Mouse (Mus musculus) thymus, postnatal 25 days (tissue): ENCODE measurements around the gene Asf1a.
"Not testable (repeated sequence)": the region's sequence is repeated elsewhere in the genome, so short reads cannot be mapped to it uniquely, and the experiment has no call there.

Experiments used
- DNase-seq: peaks from one replicate; pipeline ENCODE4 v3.0.0; 2022

Asf1a gene

GRCm38 (mm10) chr10:53596677-53597120 lies at the start of gene Asf1a:
Asf1a (plus strand) TSS chr10:53596757.
- peak; percentile 97 for DNase-seq

- no peak for DNase-seq
These were observed 34.6 kb upstream of the Asf1a start for GRCm38 (mm10) chr10:53562001-53562400.

- DNase-seq, result no peak
These were observed 31.0 kb upstream of the Asf1a start for GRCm38 (mm10) chr10:53565538-53565937.

- no peak for DNase-seq
These were observed 28.0 kb upstream of the Asf1a start for GRCm38 (mm10) chr10:53568531-53568930.

- DNase-seq, result no peak
These were observed 16.4 kb upstream of the Asf1a start for GRCm38 (mm10) chr10:53580137-53580536.

- no peak for DNase-seq
These were observed 15.9 kb upstream of the Asf1a start for GRCm38 (mm10) chr10:53580621-53581081.

- DNase-seq, result no peak
These were observed 15.5 kb upstream of the Asf1a start for GRCm38 (mm10) chr10:53581087-53581486.

GRCm38 (mm10) chr10:53585777-53586176 lies 10.8 kb upstream of the Asf1a start:
- no peak for DNase-seq

GRCm38 (mm10) chr10:53595744-53596676 lies 547 bp upstream of the Asf1a start:
- peak; percentile 19 for DNase-seq

- peak; percentile 66 for DNase-seq
These were observed 744 bp downstream of the Asf1a start for GRCm38 (mm10) chr10:53597121-53597881.

GRCm38 (mm10) chr10:53598821-53599220 lies 2.3 kb downstream of the Asf1a start:
- no peak for DNase-seq

- DNase-seq, result no peak
These were observed 8.8 kb downstream of the Asf1a start for GRCm38 (mm10) chr10:53605328-53605727.

- no peak for DNase-seq
These were observed 11.7 kb downstream of the Asf1a start for GRCm38 (mm10) chr10:53608274-53608673.

GRCm38 (mm10) chr10:53612172-53612571 lies 15.6 kb downstream of the Asf1a start:
- no peak for DNase-seq

GRCm38 (mm10) chr10:53613955-53614354 lies 17.4 kb downstream of the Asf1a start:
- DNase-seq, result no peak

GRCm38 (mm10) chr10:53615850-53616616 lies 19.5 kb downstream of the Asf1a start:
- DNase-seq, result no peak

GRCm38 (mm10) chr10:53629247-53629917 lies 32.8 kb downstream of the Asf1a start:
- DNase-seq, result peak; percentile 96

GRCm38 (mm10) chr10:53629918-53630250 lies 33.3 kb downstream of the Asf1a start:
- DNase-seq, result peak; percentile 93

- DNase-seq, result not testable (repeated sequence)
These were observed 33.8 kb downstream of the Asf1a start, which contains the start of gene Mcm9 for GRCm38 (mm10) chr10:53630339-53630738. Mcm9 (minus strand) TSS chr10:53630439.

- DNase-seq, result no peak
These were observed 37.6 kb downstream of the Asf1a start for GRCm38 (mm10) chr10:53634160-53634559.

- no peak for DNase-seq
These were observed 38.9 kb downstream of the Asf1a start for GRCm38 (mm10) chr10:53635246-53635971.
